Mouse (Mus musculus): ENCODE data around the gene Zswim3. TPM values are rescaled to one million over a fixed set of nuclear protein-coding genes. Genes with fewer than 3 reads are reported as not detected.

Gene Zswim3
- total RNA-seq, 2 experiments from 2014 or later, result 1.5 to 1.6 TPM

DNA sequence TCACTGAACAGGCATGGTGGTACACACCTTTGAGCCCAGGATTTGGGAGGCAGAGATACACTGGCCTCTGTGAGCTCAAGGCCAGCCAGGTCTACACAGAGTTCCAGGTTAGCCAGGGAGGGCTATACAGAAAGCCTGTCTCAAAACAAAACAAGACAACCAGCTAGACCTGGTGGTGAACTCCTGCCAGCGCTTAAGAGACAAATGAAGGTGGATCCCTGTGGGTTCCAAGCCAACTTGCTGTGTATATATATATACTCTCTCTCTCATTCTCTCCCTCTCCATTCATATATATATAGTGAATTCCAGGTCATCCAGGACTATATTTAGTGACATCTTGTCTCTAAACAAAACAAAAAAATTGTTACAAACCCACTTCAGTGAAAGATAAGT is 981 bp upstream of the Zswim3 start:
- no peak for DNase-seq (ENCODE audit: low spot score in 2 of 2)

DNA sequence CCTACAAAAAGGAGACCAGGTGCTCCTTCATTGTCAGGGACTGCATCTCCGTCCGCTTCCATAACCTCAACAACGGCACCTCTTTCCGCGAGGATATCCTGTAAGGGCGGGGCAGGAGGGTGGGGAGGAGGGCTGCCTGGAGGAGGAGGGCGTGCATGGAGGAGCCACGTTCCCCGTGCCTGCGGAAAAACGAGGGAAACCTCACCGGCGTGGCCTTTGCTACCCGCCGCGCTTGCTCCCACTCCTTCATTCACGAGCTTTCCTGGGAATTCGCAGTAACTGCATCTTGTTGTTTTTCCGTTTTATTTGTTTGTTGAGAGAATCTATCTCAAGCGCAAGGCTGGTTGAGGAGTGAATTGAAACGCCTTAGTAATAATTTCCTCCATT is 427 bp downstream of the Zswim3 start:
- no peak for DNase-seq (ENCODE audit: low spot score in 2 of 2)

DNA sequence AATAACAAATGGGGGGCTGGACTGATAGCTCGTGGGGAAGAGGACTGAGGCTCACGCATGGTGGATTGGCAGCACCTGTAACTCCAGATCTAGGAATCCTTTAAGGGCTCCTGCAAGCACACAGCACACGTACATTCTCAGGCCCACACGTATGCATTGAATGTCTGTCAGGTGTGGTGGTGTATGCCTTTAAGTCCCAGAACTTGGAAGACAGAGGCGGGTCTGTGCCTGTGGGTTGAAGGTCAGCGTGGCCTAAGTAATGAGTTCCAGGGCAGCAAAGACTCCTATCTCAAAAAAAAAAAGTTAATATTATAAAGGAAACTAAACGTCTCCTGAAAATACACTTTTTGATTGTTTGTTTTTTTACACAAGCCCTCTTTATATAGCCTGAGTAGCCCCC is 1.7 kb downstream of the Zswim3 start:
- no peak for DNase-seq (ENCODE audit: low spot score in 2 of 2)

DNA sequence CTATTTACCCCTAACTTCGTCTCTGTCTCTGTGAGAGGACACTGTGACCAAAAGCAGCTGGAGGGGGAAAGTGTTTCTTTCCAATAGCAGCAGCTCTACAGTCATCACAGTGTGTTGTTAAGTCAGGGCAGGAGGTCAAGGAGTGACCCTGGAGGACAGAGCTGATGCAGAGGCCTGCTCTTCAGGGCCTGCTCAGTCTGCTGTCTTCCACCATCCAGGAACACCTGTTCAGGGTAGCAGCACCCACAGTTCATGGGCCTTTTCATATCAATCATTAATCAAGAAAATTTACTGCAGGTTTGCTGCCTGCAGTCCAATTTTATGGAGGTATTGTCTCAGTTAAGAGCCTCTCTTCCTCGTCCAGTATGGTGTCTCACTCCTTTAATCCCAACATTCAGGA is 8.7 kb downstream of the Zswim3 start:
- DNase-seq (ENCODE audit: low spot score in 2 of 2), result no peak

DNA sequence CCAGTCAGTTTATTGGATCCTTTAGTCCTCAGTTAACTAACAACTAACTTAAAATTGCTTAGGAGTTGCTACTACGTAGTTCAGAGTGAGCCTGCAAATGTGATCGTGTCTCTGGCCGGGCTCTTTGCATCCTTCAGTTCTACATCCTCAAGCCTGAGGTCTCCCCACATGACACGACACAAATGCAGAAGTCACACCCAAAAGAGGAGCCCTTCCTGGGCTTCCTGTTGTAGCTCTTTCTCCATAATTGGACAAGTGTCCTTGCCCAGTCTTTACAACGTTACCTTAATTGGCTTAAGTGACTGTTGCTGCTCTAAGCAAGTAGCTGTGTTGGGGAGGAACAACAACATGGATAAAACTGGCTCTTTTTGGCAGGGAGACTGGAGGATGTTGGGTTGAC is 10.4 kb downstream of the Zswim3 start:
- DNase-seq (ENCODE audit: low spot score in 2 of 2), result no peak

DNA sequence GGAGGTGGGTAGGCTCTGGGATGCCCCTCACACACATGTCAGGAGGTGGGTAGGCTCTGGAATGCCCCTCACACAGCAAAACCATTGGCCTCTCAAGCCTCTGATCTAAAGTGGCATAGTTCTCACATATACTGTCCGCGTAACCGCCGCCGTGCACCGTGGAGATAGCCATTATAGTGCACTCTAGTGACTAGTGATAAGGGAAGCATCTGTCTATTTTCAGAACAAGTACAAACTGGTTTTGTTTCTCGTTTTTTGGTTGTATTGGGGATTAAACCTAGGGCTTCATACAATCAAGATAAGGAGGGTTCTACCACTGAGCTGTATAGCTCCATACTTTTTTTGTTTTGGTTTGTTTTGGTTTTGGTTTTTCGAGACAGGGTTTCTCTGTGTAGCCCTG is 10.9 kb downstream of the Zswim3 start:
- DNase-seq (ENCODE audit: low spot score in 2 of 2), result no peak

DNA sequence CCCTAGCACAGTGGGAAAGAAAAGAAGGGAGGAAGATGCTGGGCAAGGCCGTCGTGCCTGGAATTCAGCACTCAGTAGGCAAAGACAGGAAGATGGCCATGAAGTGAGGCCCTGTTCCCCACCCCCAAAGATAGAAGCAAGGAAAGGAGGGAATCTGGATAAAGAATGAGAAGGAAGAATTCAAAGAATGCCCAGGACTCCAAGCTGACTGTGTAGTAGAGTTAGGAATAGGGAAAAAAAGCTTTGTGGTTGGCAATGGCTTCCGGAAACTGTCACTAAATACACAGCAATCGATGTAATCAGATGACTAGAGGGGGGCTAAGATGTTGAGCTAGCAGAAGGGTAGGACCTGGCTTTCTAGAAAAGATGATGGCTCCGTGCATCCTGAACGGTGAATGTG is 12.3 kb downstream of the Zswim3 start:
- no peak for DNase-seq (ENCODE audit: low spot score in 2 of 2)

DNA sequence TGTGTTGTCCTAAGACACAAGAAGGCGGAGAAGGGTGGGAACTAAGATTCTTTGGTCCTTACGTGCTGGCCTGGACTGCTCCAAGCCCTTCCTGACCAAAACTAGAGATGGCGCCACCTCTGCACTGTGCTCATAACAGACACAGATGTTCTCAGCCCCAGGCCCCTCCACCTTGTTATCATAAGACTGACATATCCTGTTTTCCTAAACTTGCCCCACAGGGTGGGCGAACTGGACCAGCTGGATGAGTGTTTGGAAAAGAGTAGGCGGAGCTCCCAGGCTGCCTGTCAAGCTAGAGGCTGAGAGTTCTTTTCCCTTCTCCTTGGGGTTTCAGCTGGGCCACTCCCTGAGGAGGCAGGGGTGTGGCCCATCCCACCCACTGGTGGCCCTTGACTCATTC is 12.8 kb downstream of the Zswim3 start:
- DNase-seq (ENCODE audit: low spot score in 2 of 2), result no peak

DNA sequence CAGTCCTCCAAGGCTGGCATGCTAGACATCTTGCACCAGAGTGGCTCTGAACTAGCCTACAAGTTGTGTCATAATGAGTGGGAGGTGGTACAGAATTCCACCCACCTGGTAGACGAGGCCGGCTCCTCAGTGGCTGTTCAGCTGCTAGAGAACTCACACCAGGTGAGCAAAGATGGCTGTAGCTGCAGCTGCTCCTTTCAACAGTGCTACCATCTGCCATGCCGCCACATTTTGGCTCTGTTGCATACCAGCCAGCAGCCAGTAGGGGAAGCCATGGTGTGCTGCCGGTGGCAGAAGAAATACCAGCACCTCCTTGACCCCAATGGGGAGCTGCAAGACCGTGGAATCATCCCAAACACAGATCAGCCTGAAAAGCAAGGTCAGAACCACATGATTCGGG is 16.2 kb downstream of the Zswim3 start:
- DNase-seq (ENCODE audit: low spot score in 2 of 2), result no peak

DNA sequence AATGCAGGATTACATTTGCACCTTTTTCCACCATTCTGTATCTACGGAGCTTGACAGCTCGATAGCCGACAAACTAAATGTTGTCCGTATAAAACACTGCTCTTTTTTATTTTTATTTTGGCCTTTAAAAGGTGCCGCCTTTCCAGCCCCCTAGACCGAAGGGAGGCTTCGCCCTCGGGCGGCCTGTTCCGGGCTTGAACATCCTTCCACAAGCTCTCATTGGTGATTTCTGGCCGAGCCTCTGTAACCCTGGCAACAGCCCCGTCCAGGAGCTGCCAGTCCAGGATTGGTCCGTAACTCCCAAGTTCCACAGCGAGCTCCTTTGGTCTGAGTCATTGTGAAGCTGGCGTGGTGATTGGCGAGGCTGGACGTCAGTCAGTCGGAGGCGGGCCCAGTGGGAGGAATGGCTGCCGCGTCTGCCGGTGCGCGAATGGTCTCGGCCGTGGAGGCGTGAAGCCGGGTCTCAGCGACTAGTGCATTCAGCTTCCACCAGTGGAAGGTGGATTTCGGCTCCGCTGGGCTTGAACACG is 17.8 kb downstream of the Zswim3 start, which contains the start of gene Zswim1:
Zswim1 (plus strand) TSS at position 51 of the 530 bp plus-strand sequence.
- peak; percentile 98 to 99 for DNase-seq (ENCODE audit: low spot score in 2 of 2)

DNA sequence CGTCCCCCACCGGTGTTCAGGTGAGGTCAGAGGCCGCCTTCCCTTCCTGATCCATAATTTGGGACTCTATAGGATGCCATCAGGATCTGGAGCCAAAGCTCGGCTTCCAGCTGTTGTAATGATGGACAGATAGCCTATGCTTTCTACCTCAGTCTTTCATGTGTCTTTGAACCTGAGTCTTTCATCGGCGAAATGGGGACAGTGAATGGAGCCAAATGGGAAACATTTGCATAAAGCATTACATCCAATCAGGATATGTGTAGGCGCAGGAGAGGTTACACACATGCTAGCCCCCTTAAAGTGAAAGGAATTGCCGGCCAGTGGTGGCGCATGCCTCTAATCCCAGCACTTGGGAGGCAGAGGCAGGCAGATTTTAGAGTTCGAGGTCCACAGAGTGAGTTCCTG is 18.3 kb downstream of the Zswim3 start:
- DNase-seq (ENCODE audit: low spot score in 2 of 2), result no peak

DNA sequence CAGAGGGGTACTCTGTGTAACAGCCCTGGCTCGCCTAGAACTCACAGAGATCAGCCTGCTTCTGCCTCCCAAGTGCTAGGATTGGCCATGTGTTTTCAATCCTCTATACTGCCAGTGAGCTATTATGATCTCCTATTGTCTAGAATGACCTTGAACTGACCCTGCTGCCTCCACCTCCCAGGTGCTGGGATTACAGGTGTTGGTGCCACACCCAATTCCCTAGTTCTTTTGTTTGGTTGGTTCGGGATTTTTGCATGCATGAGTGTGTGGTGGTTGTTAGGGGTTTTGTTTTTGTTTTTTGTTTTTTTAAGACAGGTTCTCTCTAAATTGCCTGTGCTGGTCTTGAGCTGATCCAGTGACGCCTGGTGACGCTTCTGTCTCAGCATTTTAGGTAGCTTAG is 19.1 kb downstream of the Zswim3 start:
- DNase-seq (ENCODE audit: low spot score in 2 of 2), result no peak

DNA sequence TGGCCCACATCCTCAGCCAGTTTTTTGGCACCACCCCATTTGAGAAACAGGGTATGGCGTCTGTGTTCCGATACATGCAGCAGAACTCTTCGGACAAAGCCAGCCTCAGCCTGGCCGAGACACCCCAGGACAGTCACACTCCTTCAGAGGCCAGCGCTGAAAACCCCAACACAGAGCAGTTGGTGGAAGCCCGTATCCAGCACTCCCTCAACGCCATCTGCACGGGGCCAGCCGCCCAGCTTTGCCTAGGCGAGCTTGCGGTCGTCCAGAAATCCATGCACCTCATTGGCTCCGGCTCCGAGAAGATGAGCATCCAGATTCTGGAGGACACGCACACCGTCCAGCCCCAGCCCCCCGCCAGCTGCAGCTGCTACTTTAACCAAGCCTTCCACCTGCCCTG is 20.6 kb downstream of the Zswim3 start:
- DNase-seq (ENCODE audit: low spot score in 2 of 2), result no peak

DNA sequence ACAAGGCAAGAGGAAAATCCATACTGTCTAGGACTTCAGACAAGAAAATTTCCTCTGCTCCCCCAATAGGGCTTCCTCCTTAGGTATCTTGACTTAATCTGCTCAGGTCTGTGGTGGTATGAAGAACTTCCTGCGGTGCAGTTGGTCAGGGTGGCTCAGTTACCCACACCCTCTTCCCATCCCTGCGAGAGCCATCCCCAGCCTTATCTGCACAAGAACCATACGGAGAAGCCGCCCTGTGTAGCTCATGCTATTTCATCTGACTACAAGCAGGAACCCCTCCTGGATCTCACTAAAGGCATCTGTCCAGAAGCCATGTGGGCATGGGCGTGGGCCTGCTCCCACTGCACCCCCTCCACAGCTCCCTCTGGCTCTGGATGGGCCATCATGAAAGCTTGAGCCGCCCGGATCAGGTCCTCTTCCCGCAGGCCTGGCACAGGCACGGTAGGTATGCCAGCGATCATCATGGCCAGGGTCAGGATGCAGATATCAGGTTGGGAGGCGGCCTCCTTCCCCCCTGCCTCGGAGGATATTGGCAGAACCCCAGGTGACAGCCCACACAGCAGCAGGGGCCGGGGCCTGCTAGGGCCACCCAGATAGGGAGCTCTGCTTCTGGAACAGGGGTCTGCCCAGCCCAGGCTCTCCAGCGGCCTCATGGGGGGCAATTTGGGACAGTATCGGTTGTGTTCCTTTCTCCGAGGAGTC is 22.4 kb downstream of the Zswim3 start:
- DNase-seq (ENCODE audit: low spot score in 2 of 2), result no peak

DNA sequence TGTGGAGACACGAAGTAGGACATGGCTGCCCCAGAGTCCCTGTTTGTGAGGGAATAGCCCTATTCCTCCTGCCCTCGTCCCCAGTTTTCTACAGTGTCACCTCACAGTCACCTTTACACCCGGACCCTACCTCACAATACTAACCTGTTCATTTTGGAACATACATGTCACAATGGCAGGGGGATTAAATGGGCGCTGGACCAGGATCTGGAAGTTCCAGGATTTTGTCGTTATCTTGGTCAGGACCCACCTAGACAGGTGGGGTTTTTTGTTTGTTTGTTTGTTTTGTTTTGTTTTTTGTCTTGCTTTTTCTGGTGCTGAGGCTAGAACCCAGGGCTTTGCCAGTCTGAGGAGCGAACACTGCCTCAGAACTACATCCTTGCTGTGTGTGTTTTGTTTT is 23.5 kb downstream of the Zswim3 start, which contains the start of gene Spata25:
Spata25 (minus strand) TSS at position 101 of the 400 bp plus-strand sequence.
- no peak for DNase-seq (ENCODE audit: low spot score in 2 of 2)

DNA sequence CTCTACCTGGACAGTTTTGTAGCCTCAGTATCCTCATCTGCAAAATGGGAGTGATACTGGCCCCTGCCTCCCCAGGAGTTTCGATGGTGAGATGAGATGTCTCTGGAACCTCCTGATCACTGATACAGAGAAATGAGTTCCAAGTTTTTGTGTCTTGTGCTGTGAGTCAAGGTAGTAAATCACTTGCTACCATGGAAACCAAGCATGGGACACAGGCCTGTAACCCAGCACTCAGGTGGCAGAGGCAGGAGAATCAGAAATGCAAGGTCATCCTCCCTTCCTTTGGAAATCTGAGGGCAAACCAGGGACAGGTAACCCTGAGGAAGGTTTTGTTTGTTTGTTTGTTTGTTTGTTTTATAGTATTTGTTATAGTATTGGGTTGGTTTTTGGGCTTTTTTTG is 24.2 kb downstream of the Zswim3 start:
- no peak for DNase-seq (ENCODE audit: low spot score in 2 of 2)

DNA sequence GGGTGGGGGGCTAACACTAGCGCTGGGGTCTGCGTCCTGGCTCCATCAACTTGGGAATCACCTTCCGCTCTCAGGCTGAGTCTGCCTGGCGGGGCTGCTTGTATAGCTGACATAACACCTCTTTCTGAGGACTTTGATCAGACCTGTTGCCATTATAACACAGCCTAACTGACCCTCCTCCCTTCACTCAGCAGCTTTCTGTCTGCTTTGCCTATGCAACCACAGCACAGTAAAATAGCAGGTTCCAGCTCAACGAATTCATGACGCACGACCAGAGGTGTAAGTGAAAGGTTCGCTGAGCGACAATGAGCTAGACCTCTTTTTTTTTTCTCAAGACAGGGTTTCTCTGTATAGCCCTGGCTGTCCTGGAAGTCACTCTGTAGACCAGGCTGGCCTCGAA is 26.1 kb downstream of the Zswim3 start:
- no peak for DNase-seq (ENCODE audit: low spot score in 2 of 2)

DNA sequence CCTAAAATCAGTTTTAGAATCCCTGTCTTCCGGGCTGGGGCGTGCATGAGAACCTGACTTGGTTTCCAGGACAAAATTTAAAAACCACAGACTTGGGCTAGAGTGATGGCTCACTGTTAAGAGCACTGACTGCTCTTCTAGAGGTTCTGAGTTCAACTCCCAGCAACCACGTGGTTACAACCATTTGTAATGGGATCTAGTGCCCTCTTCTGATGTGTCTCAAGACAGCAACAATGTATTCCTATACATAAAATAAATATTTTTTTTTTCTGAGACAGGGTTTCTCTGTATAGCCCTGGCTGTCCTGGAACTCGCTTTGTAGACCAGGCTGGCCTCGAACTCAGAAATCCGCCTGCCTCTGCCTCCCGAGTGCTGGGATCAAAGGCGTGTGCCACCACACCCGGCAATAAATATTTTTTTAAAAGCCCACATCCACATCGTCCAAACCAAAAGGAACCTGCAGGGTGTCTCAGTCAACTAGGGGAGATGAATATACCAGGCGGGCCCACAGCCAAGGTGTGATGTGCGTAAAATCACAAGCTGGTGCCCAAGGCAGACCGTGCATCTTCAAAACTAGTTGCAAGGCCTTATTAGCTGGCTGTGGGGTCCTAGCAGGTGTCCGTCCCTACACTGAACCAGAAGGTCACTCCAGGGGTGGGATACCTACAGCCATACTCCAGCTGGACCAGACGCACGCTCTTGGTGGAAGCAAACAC is 27.3 kb downstream of the Zswim3 start:
- DNase-seq (ENCODE audit: low spot score in 2 of 2), result no peak

DNA sequence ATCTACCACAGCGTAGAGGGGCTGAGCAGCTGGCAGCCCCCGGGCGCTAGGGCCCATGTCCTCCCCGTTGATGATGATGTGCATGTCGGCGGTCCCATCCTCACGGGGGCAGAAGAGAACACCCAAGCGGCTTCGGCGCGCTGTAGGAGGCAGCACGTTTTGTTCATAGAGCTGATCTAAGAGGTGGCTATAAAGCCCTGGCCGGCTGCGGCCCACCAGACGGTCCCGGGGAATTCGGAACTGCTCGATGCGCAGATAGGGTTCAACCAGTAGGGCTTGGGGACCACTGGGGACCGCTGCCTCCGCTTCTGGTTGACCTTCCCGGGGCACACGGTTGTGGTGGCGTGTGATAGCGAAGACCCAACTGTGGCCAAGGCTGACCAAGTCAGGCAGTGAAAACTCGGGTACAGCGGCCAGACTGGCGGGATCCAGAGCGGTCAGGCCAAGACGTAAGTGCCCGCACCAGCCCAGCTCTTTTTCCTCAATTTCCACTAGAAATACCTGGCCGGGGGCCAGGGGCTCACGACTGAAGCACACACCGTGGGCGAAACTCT is 27.9 kb downstream of the Zswim3 start, which contains the start of gene Ctsa:
Ctsa (plus strand) TSS at position 126 of the 554 bp plus-strand sequence.
- DNase-seq (ENCODE audit: low spot score in 2 of 2), result peak; percentile 51 to 73

DNA sequence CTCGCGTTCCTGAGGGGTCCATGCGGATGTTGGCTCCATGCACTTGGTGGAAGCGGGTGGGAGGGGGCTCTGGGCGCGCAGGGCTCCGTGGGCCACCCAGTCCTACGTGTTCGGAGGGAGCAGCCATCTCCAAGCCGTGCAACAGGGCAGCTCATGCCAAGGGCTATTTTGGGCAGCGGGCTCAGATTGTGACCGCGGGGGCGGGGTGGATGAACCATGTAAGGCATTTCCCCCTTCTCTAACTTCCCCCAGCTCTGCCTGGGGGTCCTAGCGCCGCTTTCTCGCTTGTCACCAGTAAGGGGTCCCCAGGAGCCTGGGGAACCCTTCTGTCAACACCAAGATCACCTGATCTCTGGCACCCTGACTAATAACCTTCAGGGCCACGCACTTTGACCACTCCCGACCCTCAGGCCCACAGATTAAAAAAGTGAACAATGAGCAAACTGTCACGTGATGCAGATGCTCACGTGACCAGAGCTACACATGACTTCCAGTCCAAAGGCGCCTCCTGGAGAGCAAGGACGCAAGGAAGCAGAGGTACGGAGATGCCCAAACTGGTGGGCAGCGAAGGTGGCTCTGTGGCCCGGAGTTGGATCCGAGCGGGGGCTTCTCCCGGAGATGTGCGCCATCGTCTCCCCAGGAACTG is 28.5 kb downstream of the Zswim3 start, which contains the start of gene Neurl2:
Neurl2 (minus strand) TSS at position 143 of the 646 bp plus-strand sequence.
- peak; percentile 84 to 93 for DNase-seq (ENCODE audit: low spot score in 2 of 2)

DNA sequence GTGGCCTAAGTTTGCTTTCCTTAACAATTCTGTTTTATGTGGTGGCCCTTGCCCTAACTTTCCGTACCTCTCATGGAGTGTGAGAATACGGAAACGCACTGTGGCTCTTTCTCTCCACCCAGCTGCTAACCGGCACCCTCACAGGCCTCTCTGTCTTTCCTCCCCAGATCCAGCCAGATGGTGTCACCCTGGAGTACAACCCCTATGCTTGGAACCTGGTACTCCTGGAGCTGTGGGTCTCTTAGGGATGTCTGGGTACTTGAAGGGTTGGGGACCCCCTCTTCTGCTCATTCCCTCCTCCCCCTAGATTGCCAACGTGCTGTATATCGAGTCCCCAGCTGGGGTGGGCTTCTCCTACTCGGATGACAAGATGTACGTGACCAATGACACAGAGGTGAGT is 29.6 kb downstream of the Zswim3 start:
- DNase-seq (ENCODE audit: low spot score in 2 of 2), result no peak

DNA sequence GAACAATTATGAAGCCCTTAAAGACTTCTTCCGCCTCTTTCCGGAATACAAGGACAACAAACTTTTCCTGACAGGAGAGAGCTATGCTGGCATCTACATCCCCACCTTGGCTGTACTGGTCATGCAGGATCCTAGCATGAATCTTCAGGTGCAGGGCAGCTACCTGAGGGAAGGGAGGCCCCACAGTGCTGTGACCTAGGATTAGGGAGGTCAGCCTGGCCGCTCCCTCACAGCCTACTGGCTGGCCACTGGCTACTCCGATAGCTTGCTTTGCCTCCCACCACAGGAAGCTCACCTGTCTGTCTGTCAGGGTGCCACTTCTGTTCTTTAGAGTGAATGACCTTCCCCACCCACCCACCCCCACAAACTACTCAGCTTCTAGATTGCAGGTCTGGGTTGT is 30.3 kb downstream of the Zswim3 start:
- no peak for DNase-seq (ENCODE audit: low spot score in 2 of 2)
